Mouse (Mus musculus) heart, postnatal 0 days (tissue): ENCODE data around the gene N4bp2l1.

Experiments
- CTCF ChIP-seq: IDR thresholded peaks from 2 replicates; pipeline ENCODE4 v1.5.1; 2016; ENCODE audit warnings: antibody characterized with exemption, control low read depth, low read depth
- EP300 ChIP-seq: IDR thresholded peaks from 2 replicates; pipeline ENCODE4 v1.6.1; 2016; ENCODE audit warnings: antibody characterized with exemption, low read depth

GRCm38 (mm10) chr5:150561376-150561775 lies 35.6 kb downstream of the N4bp2l1 start:
- no peak for TF ChIP-seq CTCF
- no peak for TF ChIP-seq EP300
